Mouse (Mus musculus): Measurements from ENCODE around the gene Arhgef10l.

Arhgef10l gene

GRCm38 (mm10) chr4:140631276-140631849 is 34.4 kb downstream of the Arhgef10l start:
- no peak for DNase-seq (ENCODE audit: low read depth)

GRCm38 (mm10) chr4:140630651-140631241 is 35.1 kb downstream of the Arhgef10l start:
- DNase-seq (ENCODE audit: low read depth) = no peak

- DNase-seq (ENCODE audit: low read depth) = no peak
Observed at GRCm38 (mm10) chr4:140630136-140630535, 35.7 kb downstream of the Arhgef10l start.

GRCm38 (mm10) chr4:140628971-140629370 is 36.8 kb downstream of the Arhgef10l start:
- no peak for DNase-seq (ENCODE audit: low read depth)

- DNase-seq (ENCODE audit: low read depth) = no peak
Observed at GRCm38 (mm10) chr4:140628412-140628943, 37.3 kb downstream of the Arhgef10l start.

GRCm38 (mm10) chr4:140625651-140626525 is 39.9 kb downstream of the Arhgef10l start:
- DNase-seq (ENCODE audit: low read depth) = no peak

GRCm38 (mm10) chr4:140624468-140625176 is 41.2 kb downstream of the Arhgef10l start:
- no peak for DNase-seq (ENCODE audit: low read depth)

- no peak for DNase-seq (ENCODE audit: low read depth)
Observed at GRCm38 (mm10) chr4:140624087-140624467, 41.7 kb downstream of the Arhgef10l start.

GRCm38 (mm10) chr4:140622819-140623218 is 43.0 kb downstream of the Arhgef10l start:
- no peak for DNase-seq (ENCODE audit: low read depth)

- no peak for DNase-seq (ENCODE audit: low read depth)
Observed at GRCm38 (mm10) chr4:140620496-140620895, 45.3 kb downstream of the Arhgef10l start.

GRCm38 (mm10) chr4:140617391-140618385 is 48.1 kb downstream of the Arhgef10l start:
- no peak for DNase-seq (ENCODE audit: low read depth)

GRCm38 (mm10) chr4:140616894-140617293 is 48.9 kb downstream of the Arhgef10l start:
- DNase-seq (ENCODE audit: low read depth) = no peak

GRCm38 (mm10) chr4:140616196-140616595 is 49.6 kb downstream of the Arhgef10l start:
- DNase-seq (ENCODE audit: low read depth) = no peak

GRCm38 (mm10) chr4:140615771-140616170 is 50.0 kb downstream of the Arhgef10l start:
- no peak for DNase-seq (ENCODE audit: low read depth)

- DNase-seq (ENCODE audit: low read depth) = no peak
Observed at GRCm38 (mm10) chr4:140614553-140614952, 51.3 kb downstream of the Arhgef10l start.

- DNase-seq (ENCODE audit: low read depth) = no peak
Observed at GRCm38 (mm10) chr4:140614145-140614544, 51.7 kb downstream of the Arhgef10l start.

GRCm38 (mm10) chr4:140610841-140611609 is 54.8 kb downstream of the Arhgef10l start:
- DNase-seq (ENCODE audit: low read depth) = no peak

GRCm38 (mm10) chr4:140608228-140608720 is 57.5 kb downstream of the Arhgef10l start:
- no peak for DNase-seq (ENCODE audit: low read depth)

GRCm38 (mm10) chr4:140606779-140607178 is 59.0 kb downstream of the Arhgef10l start:
- DNase-seq (ENCODE audit: low read depth) = no peak

GRCm38 (mm10) chr4:140606197-140606596 is 59.6 kb downstream of the Arhgef10l start:
- DNase-seq (ENCODE audit: low read depth) = no peak

Measured in c-Kit-positive CD71-negative TER-119-negative erythroid progenitor cells, embryonic 14.5 days (primary cell).